Mouse (Mus musculus) limb, embryonic 11.5 days (tissue): Measurements from ENCODE around the gene Mrps11. TPM values are rescaled to one million over a fixed set of nuclear protein-coding genes. Genes with fewer than 3 reads are reported as not detected.

Source experiments
- ATAC-seq: fragments of 200-750 bp; cut with Nextera tagmentation; 2 replicates; pipeline ENCODE4 v1.8.0; 2017; ENCODE audit warnings: low read depth; ENCODE audit not compliant: insufficient number of reproducible peaks, low FRiP score, low TSS enrichment
- DNase-seq: peaks from one replicate; pipeline ENCODE4 v3.0.0-alpha.2; 2015; ENCODE audit warnings: low spot score
- H3K27ac ChIP-seq: fragments of 300-500 bp; sonication (generic); replicated peaks from 2 replicates; pipeline ENCODE4 v1.5.1; 2014; ENCODE audit warnings: low read depth, mild to moderate bottlenecking, low read length
- H3K27me3 ChIP-seq: fragments of 300-500 bp; sonication (generic); 2 replicates; pipeline ENCODE4 v1.6.1; 2014; ENCODE audit warnings: mild to moderate bottlenecking, low read length, mixed read lengths; ENCODE audit not compliant: control insufficient read depth, insufficient read depth
- H3K36me3 ChIP-seq: fragments of 300-500 bp; sonication (generic); 2 replicates; pipeline ENCODE4 v1.6.1; 2014; ENCODE audit warnings: mild to moderate bottlenecking, low read length, moderate library complexity, mixed read lengths; ENCODE audit not compliant: control insufficient read depth, insufficient read depth
- H3K4me1 ChIP-seq: fragments of 300-500 bp; sonication (generic); 2 replicates; pipeline ENCODE4 v1.6.1; 2014; ENCODE audit warnings: low read length, mixed read lengths; ENCODE audit not compliant: control insufficient read depth, insufficient read depth
- H3K4me2 ChIP-seq: fragments of 300-500 bp; sonication (generic); 2 replicates; pipeline ENCODE4 v1.6.1; 2014; ENCODE audit warnings: low read depth, mild to moderate bottlenecking, moderate library complexity; ENCODE audit not compliant: severe bottlenecking
- H3K4me3 ChIP-seq: fragments of 300-500 bp; sonication (generic); 2 replicates; pipeline ENCODE4 v1.5.1; 2014; ENCODE audit warnings: low read depth, low read length
- H3K9ac ChIP-seq: fragments of 300-500 bp; sonication (generic); 2 replicates; pipeline ENCODE4 v1.6.1; 2014; ENCODE audit warnings: mild to moderate bottlenecking, low read length
- H3K9me3 ChIP-seq: fragments of 300-500 bp; sonication (generic); 2 replicates; pipeline ENCODE4 v1.6.1; 2016; ENCODE audit warnings: low read length; ENCODE audit not compliant: control insufficient read depth
- WGBS: fragments of 180-500 bp; shearing (Covaris S2); extraction: QIAGEN DNeasy Blood & Tissue Kit; methylation state at CpG from one replicate; pipeline ENCODE4 v1.1.7; 2014; 5-methylcytosine and 5-hydroxymethylcytosine counted together
- polyA plus RNA-seq: library from polyadenylated mRNA; unstranded; fragments of >200 nt; fragmentation: Nextera tagmentation; extraction: Ambion mirVana; gene quantifications from 2 replicates; pipeline ENCODE4 v1.2.1, GENCODE M21; 2014

The Mrps11 gene
- polyA plus RNA-seq, 1 experiment from 2014 or later = 93.2 TPM

DNA sequence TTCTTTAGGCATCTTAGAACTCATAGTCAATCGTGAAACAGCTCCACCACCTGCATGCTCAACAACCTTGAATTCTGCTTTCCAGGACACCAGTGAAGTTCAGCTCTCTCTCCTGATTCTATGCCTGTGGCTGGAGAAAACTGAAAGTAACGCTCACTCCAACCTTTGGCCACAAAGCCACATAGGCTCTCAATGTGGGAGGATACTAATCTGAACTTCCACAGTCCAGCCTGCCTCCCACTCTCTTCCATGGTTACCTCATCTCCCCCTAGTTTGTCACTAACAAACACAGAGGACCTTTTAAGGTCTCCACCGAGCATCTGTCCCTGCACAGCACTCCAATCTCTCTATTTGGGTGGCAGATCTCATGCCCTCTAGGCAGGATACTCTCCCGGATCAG is 52.7 kb downstream of the Mrps11 start:
- Histone ChIP-seq H3K9ac (no peak overlapping the region), H3K4me3 (no peak overlapping the region), H3K27me3 (no peaks in the 10 kb centered on the region), H3K9me3 (no peaks in the 10 kb centered on the region), H3K4me1 (no peaks in the 10 kb centered on the region), H3K4me2 (no peak overlapping the region), H3K36me3 (peaks cover 2% of the 10 kb centered on the region; the same call in 1 of the 2 replicates), H3K27ac (no peak overlapping the region)
- 79% methylated on average over 4 of the region's 4 CpGs for WGBS
- DNase-seq = no peak
- ATAC-seq = no peak

DNA sequence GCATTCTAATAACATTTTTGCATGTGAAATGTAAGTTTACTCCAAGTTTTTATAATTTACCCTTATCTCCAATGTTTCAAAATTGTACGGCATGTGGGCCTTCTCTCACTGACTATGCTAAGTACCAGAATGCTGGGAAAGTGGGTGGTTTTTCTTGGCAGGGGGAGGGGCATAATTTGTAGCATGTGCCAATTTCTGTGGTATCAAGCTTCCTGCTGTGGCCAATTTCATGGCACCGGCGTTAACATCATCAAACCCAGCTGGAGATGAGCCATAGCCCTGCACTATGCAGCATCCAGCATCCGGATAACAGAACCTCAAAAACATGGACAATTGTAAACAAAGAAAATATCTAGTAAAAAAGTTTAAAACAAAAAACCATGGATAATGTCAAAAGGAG is 54.3 kb downstream of the Mrps11 start:
- no peak for DNase-seq
- peaks cover 2% of the 10 kb centered on the region; the same call in 1 of the 2 replicates for H3K36me3 ChIP-seq
- no peaks in the 10 kb centered on the region for H3K9me3 ChIP-seq
- 87% methylated on average over 4 of the region's 4 CpGs for WGBS
- no peaks in the 10 kb centered on the region for H3K27me3 ChIP-seq
- no peak for ATAC-seq
- no peak overlapping the region for H3K4me2 ChIP-seq
- H3K4me1 ChIP-seq = no peaks in the 10 kb centered on the region
- H3K4me3 ChIP-seq = no peak overlapping the region
- H3K27ac ChIP-seq = no peak overlapping the region
- no peak overlapping the region for H3K9ac ChIP-seq

DNA sequence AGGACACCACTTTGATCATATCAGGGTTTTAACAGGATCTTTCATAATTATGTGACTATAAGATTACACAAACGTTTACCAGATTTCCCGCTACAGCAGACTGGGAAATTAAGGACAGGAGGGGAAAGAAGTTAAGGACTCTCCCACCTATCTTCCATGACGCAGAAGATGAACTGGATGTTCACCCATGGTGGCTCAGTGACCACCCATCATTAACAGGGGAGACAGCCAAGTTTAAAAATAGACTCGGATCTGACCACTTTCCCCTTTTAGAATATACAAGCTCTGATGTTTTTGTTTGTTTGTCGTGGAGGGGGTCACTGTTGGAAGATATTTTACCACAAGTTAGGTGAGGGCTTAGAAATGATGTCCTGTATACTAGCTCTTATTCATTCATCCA is 58.7 kb downstream of the Mrps11 start:
- H3K27ac ChIP-seq = no peak overlapping the region
- no peaks in the 10 kb centered on the region for H3K27me3 ChIP-seq
- ATAC-seq (no peak), DNase-seq (no peak)
- no peaks in the 10 kb centered on the region for H3K4me1 ChIP-seq
- WGBS = 87% methylated on average over 5 of the region's 5 CpGs
- H3K4me3 ChIP-seq = no peak overlapping the region
- peaks cover 4% of the 10 kb centered on the region; the same call in 1 of the 2 replicates for H3K36me3 ChIP-seq
- H3K9me3 ChIP-seq = no peaks in the 10 kb centered on the region
- no peak overlapping the region for H3K9ac ChIP-seq
- H3K4me2 ChIP-seq = no peak overlapping the region

Other genes with a start within 250 kb of the Mrps11 start
- gene Ntrk3, start 45.1 kb upstream of the Mrps11 start, polyA plus RNA-seq = 0.16 and 0.28 TPM in 2 replicates
- 78.7 and 80.3 TPM in 2 replicates for gene Mrpl46, start 412 bp downstream of the Mrps11 start, polyA plus RNA-seq
- gene Det1, start 64.1 kb downstream of the Mrps11 start, polyA plus RNA-seq = 23.5 TPM in 2 replicates
- 36.9 and 41.0 TPM in 2 replicates for gene Aen, start 112.7 kb downstream of the Mrps11 start, polyA plus RNA-seq
- 0.19 and 0.48 TPM in 2 replicates for gene Isg20, start 130.3 kb downstream of the Mrps11 start, polyA plus RNA-seq